Mouse (Mus musculus) erythroblast, embryonic 14.5 days (primary cell): ENCODE data around the gene Exoc3l.

Source experiments
- GATA1 ChIP-seq: IDR thresholded peaks from 2 replicates; pipeline ENCODE4 v1.6.1; 2012; ENCODE audit warnings: low read length, inconsistent platforms, mixed read lengths
- TAL1 ChIP-seq: IDR thresholded peaks from 3 replicates; pipeline ENCODE4 v1.6.1; 2012; ENCODE audit warnings: low read length, inconsistent platforms, mixed read lengths

GRCm38 (mm10) chr8:105336373-105337130, 40.7 kb upstream of the Exoc3l start:
- TF ChIP-seq GATA1 (no peak), TAL1 (no peak)
